In the genomic region with DNA sequence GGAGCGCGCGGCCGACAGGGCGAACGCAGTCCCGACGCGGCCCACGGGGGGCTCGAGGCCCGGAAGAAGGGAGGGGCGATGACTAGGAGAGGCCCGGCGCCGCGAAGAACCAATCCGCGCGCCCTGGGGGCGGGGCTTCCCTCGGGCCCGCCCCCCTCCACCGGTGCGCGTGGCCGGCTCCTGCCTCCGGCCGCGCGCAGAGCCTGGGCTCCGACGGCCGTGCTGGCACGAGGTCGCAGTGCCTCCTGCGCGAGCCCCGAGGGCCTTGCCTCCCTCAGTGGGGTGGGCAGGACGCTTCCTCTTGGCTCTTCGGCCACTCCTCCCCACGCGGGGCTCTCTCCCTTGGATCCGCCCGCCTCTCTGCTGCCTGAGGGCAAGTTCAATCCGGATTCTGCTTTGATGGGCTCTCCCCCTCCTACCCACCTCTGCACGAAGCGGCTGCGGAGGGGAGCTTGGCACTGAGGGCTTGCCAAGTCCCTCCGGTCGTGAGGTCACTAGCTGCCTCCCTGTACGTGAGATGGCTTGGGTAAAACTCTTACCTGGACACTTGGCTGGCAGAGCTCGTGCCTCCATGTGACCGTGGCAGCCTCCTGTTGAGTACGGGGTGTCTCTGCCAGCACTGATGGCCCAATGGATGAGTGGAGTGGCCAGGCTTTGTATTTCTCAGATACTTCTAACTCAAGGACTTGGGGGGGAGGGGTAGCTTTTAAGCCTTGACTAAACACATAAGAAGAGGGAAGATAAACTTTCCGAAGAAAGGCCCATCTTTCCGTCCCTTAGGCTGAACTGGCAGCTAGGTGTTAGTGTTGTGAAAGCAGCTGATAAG, we compare ENCODE assay signal across 8 mouse cellular contexts. TPM values are rescaled to one million over a fixed set of nuclear protein-coding genes. Genes with fewer than 3 reads are reported as not detected.
DNase-seq lines count a peak whose midpoint lies in the region; ATAC-seq and TF ChIP-seq lines count a peak whose summit lies in the region.

A gene (minus strand): TSS at position 448 of the 826 bp plus-strand sequence.

- peak; percentile 96 for ATAC-seq in heart, embryonic 15.5 days (replicated peaks; ENCODE audit: insufficient number of reproducible peaks, insufficient read depth, low FRiP score, low read depth)
- ATAC-seq in liver, embryonic 14.5 days (ENCODE audit: insufficient read depth): peak; percentile 94
- peak; percentile 96 for ATAC-seq in neural tube, embryonic 11.5 days (ENCODE audit: insufficient read depth, low FRiP score, low TSS enrichment)
- ATAC-seq in stomach, postnatal 0 days (ENCODE audit: low FRiP score, low TSS enrichment): peak; percentile 96

- no peak for TF ChIP-seq EP300 in liver, embryonic 14.5 days (IDR thresholded peaks at IDR 0.05; ENCODE audit: low read depth)
- TF ChIP-seq EP300 in stomach, postnatal 0 days (optimal IDR thresholded peaks at IDR 0.05): no peak

- H3K36me3 ChIP-seq in forebrain, embryonic 10.5 days (replicated peaks): peaks cover 11% of the 10 kb centered on the region
- peaks cover 9% of the 10 kb centered on the region for H3K36me3 ChIP-seq in heart, embryonic 15.5 days
- no peaks in the 10 kb centered on the region for H3K36me3 ChIP-seq in liver, embryonic 14.5 days (replicated peaks; ENCODE audit: control insufficient read depth, insufficient read depth, low read depth)
- no peaks in the 10 kb centered on the region for H3K36me3 ChIP-seq in neural tube, embryonic 11.5 days (ENCODE audit: control insufficient read depth, insufficient read depth, low read length)
- no peaks in the 10 kb centered on the region for H3K36me3 ChIP-seq in stomach, postnatal 0 days (ENCODE audit: control insufficient read depth, insufficient read depth, low read length)

- H3K4me3 ChIP-seq in forebrain, embryonic 10.5 days: peak within 1 kb of the TSS; percentile 93
- peak within 1 kb of the TSS; percentile 98 for H3K4me3 ChIP-seq in heart, embryonic 15.5 days
- peak within 1 kb of the TSS; percentile 93 to 95 for H3K4me3 ChIP-seq in liver, embryonic 14.5 days (ENCODE audit: insufficient read depth in 1 of 2, low read depth in 2 of 2, low read length in 2 of 2)
- H3K4me3 ChIP-seq in neural tube, embryonic 11.5 days (ENCODE audit: low read depth, low read length): peak within 1 kb of the TSS; percentile 85
- H3K4me3 ChIP-seq in stomach, postnatal 0 days (ENCODE audit: low read depth, low read length): peak within 1 kb of the TSS; percentile 89

- no peaks in the 10 kb centered on the region for H3K27me3 ChIP-seq in forebrain, embryonic 10.5 days (ENCODE audit: poor library complexity, severe bottlenecking)
- H3K27me3 ChIP-seq in heart, embryonic 15.5 days: no peaks in the 10 kb centered on the region
- H3K27me3 ChIP-seq in liver, embryonic 14.5 days (ENCODE audit: control insufficient read depth, insufficient read depth, low read length): no peaks in the 10 kb centered on the region
- no peaks in the 10 kb centered on the region for H3K27me3 ChIP-seq in neural tube, embryonic 11.5 days (ENCODE audit: control insufficient read depth, insufficient read depth, low read length)
- no peaks in the 10 kb centered on the region for H3K27me3 ChIP-seq in stomach, postnatal 0 days (ENCODE audit: control insufficient read depth, insufficient read depth, low read length)

- no peak for TF ChIP-seq CTCF in liver, embryonic 14.5 days (IDR thresholded peaks at IDR 0.05; ENCODE audit: low read depth)
- TF ChIP-seq CTCF in stomach, postnatal 0 days (IDR thresholded peaks at IDR 0.05; ENCODE audit: low read depth): no peak

- H3K4me2 ChIP-seq in heart, embryonic 15.5 days: peak within 1 kb of the TSS; percentile 85
- H3K4me2 ChIP-seq in liver, embryonic 14.5 days (ENCODE audit: low read depth): peak within 1 kb of the TSS; percentile 94
- H3K4me2 ChIP-seq in neural tube, embryonic 11.5 days (ENCODE audit: low read depth): peak within 1 kb of the TSS; percentile 70
- peak within 1 kb of the TSS; percentile 69 for H3K4me2 ChIP-seq in stomach, postnatal 0 days (replicated peaks; ENCODE audit: low read depth)

- DNase-seq in CD8-positive naive resting alpha-beta T cell, adult 2 months (ENCODE audit: low read depth in 2 of 2, low spot score in 2 of 2): peak; percentile 82 to 85
- peak; percentile 74 for DNase-seq in c-Kit-positive CD71-negative TER-119-negative erythroid progenitor cells, embryonic 14.5 days (ENCODE audit: low read depth)
- peak; percentile 86 for DNase-seq in forebrain, embryonic 10.5 days (ENCODE audit: extremely low spot score, low spot score)
- peak; percentile 87 to 95 for DNase-seq in kidney, postnatal 25 days
- DNase-seq in liver, embryonic 14.5 days (ENCODE audit: low read depth in 3 of 3, low spot score in 3 of 3): peak; percentile 78 to 80 (median 79)
- DNase-seq in neural tube, embryonic 11.5 days (ENCODE audit: low spot score): peak; percentile 97
- peak; percentile 95 for DNase-seq in stomach, postnatal 0 days (ENCODE audit: low spot score)

- peak within 1 kb of the TSS; percentile 96 for H3K9ac ChIP-seq in heart, embryonic 15.5 days
- H3K9ac ChIP-seq in liver, embryonic 14.5 days (replicated peaks): peak within 1 kb of the TSS; percentile 95
- peak within 1 kb of the TSS; percentile 95 for H3K9ac ChIP-seq in neural tube, embryonic 11.5 days (ENCODE audit: low read length)
- peak within 1 kb of the TSS; percentile 96 for H3K9ac ChIP-seq in stomach, postnatal 0 days (ENCODE audit: low read length)

- 3% methylated on average over 36 of the region's 57 CpGs for WGBS in forebrain, embryonic 10.5 days
- WGBS in heart, embryonic 15.5 days: 2% methylated on average over 47 of the region's 57 CpGs
- 4% methylated on average over 35 of the region's 57 CpGs for WGBS in liver, embryonic 14.5 days (ENCODE audit: insufficient replicate concordance)
- WGBS in neural tube, embryonic 11.5 days: 4% methylated on average over 39 of the region's 57 CpGs
- 4% methylated on average over 41 of the region's 57 CpGs for WGBS in stomach, postnatal 0 days

- H3K4me1 ChIP-seq in forebrain, embryonic 10.5 days: peaks cover 27% of the 10 kb centered on the region
- peaks cover 10% of the 10 kb centered on the region for H3K4me1 ChIP-seq in heart, embryonic 15.5 days (replicated peaks)
- peaks cover 3 to 14% of the 10 kb centered on the region in 2 experiments; a peak in 3 of 4 replicates for H3K4me1 ChIP-seq in liver, embryonic 14.5 days (replicated peaks; ENCODE audit: control insufficient read depth in 2 of 2, insufficient read depth in 2 of 2, low read length in 1 of 2)
- no peaks in the 10 kb centered on the region for H3K4me1 ChIP-seq in neural tube, embryonic 11.5 days (ENCODE audit: control insufficient read depth, insufficient read depth, low read length)
- H3K4me1 ChIP-seq in stomach, postnatal 0 days (replicated peaks; ENCODE audit: control insufficient read depth, insufficient read depth): peaks cover 4% of the 10 kb centered on the region; the same call in 1 of the 2 replicates

- no peaks in the 10 kb centered on the region for H3K9me3 ChIP-seq in forebrain, embryonic 10.5 days
- no peaks in the 10 kb centered on the region for H3K9me3 ChIP-seq in heart, embryonic 15.5 days (replicated peaks)
- H3K9me3 ChIP-seq in liver, embryonic 14.5 days (ENCODE audit: control insufficient read depth, low read length): no peaks in the 10 kb centered on the region
- no peaks in the 10 kb centered on the region for H3K9me3 ChIP-seq in neural tube, embryonic 11.5 days (ENCODE audit: control insufficient read depth, low read length)
- no peaks in the 10 kb centered on the region for H3K9me3 ChIP-seq in stomach, postnatal 0 days (ENCODE audit: control insufficient read depth, low read length)

- H3K27ac ChIP-seq in forebrain, embryonic 10.5 days: peak within 1 kb of the TSS; percentile 98
- H3K27ac ChIP-seq in heart, embryonic 15.5 days: peak within 1 kb of the TSS; percentile 82
- peak within 1 kb of the TSS; percentile 25; the same call in 1 of the 2 replicates for H3K27ac ChIP-seq in liver, embryonic 14.5 days
- H3K27ac ChIP-seq in neural tube, embryonic 11.5 days (ENCODE audit: low read depth, low read length): peak within 1 kb of the TSS; percentile 62
- H3K27ac ChIP-seq in stomach, postnatal 0 days (replicated peaks): peak within 1 kb of the TSS; percentile 92

RNA-seq across cellular contexts. Expression of the gene that starts here (rescaled TPM):
- 39.1 and 40.2 TPM in 2 replicates for polyA plus RNA-seq in forebrain, embryonic 10.5 days (2016; fragmentation: Nextera tagmentation; extraction: Ambion mirVana)
- polyA plus RNA-seq in heart, embryonic 15.5 days (2015; fragmentation: Nextera tagmentation; extraction: Ambion mirVana): 56.5 and 61.6 TPM in 2 replicates
- polyA plus RNA-seq in liver, embryonic 14.5 days (2012; rRNA removed): 4.1 and 6.3 TPM in 2 replicates
- polyA plus RNA-seq in liver, embryonic 14.5 days (2014; fragmentation: Nextera tagmentation; extraction: Ambion mirVana): 21.3 and 24.9 TPM in 2 replicates
- 40.3 and 45.1 TPM in 2 replicates for polyA plus RNA-seq in neural tube, embryonic 11.5 days (2014; fragmentation: Nextera tagmentation; extraction: Ambion mirVana)
- polyA plus RNA-seq in stomach, postnatal 0 days (2015; fragmentation: Nextera tagmentation; extraction: Ambion mirVana): 50.4 and 53.5 TPM in 2 replicates

Comparison
In these comparisons a context has a peak if more than half of its experiments do, and no peak if none do; other contexts are left out.
1. Peak in every context shown above with its lines: DNase-seq, ATAC-seq, H3K4me3 ChIP-seq and H3K27ac ChIP-seq.
2. H3K27ac ChIP-seq: peak in every context shown above with its lines; median percentile 98 in forebrain, embryonic 10.5 days; 92 in stomach, postnatal 0 days; 82 in heart, embryonic 15.5 days; 62 in neural tube, embryonic 11.5 days; 25 in liver, embryonic 14.5 days.